Mouse (Mus musculus): ENCODE data around the gene Zc3h7b. TPM values are rescaled to one million over a fixed set of nuclear protein-coding genes. Genes with fewer than 3 reads are reported as not detected.

Zc3h7b gene
- total RNA-seq, 2 experiments from 2014 or later: 163 to 181 TPM

DNA sequence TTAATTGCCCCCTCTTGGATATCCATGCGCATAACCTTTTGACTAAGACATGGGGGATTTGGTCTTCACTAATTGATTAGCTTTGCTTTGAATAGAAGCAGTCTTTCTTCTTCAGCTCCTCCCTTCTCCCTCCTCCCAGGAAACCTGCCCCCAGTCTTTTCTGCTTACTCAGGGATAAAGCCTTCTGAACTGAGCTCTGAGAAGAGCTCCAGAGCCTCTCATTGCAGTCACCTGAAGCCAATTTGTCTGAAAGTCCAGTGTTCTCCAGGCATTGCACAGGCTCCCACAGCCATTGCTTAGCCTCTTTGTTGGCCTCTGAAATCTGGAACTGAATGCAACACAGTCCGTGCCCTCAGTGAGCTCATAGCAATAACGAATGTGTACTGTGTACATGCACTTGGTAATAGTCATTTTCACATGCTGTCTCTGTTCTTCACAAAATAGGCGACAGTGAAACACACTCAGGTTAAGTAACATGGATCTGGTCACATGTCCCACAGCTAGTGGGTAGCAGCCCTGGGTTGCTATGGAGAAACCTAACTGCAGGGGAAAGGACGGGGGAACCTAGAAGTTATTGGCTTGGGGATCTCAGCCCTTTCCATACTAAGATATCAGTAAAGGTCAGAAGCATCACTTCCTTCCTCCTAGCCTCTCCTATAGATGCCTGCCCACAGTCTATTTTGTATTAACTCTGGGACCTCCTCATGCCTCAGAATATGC is 69.3 kb downstream of the Zc3h7b start:
- no peak for DNase-seq (ENCODE audit: low spot score in 2 of 2)

DNA sequence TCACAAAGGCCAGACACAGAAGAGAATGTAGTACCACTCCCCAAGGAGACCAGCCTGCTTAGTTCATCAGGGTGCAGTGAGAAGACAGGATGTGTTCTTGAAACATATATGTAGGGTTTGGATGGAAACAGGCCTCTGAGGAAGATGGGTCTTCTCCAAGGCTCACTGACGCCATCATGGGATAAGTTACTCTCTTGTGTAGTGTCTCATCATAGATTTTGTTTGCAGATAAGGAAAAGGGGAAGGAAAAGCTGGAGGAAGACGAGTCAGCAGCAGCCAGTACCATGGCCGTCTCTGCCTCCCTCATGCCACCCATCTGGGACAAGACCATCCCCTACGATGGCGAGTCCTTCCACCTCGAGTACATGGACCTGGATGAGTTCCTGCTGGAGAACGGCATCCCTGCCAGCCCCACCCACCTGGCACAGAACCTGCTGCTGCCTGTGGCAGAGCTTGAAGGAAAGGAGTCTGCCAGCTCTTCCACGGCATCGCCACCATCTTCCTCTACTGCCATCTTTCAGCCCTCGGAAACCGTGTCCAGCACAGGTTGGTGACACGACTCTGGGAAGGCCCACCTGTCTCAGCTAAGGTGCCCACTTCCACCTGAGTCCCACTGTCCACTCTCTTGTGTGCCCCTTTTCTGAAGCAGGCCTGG is 70.0 kb downstream of the Zc3h7b start:
- no peak for DNase-seq (ENCODE audit: low spot score in 2 of 2)

DNA sequence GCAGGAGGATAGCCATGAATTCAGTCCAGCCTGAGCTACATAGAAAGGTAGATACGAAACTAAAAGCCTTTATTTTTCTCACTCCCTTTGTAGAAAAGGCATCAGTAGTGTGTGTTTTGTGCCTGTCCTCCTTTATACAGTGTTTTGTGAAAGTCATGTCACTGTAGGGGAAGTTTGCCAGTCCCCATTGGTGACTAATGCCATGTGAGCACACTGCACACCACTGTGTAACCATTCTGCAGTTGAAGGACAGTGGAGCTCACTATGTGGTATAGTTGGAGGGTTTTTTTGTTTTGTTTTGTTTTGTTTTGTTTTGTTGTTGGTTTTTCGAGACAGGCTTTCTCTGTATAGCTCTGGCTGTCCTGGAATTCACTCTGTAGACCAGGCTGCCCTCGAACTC is 73.5 kb downstream of the Zc3h7b start:
- DNase-seq (ENCODE audit: low spot score in 2 of 2): no peak

DNA sequence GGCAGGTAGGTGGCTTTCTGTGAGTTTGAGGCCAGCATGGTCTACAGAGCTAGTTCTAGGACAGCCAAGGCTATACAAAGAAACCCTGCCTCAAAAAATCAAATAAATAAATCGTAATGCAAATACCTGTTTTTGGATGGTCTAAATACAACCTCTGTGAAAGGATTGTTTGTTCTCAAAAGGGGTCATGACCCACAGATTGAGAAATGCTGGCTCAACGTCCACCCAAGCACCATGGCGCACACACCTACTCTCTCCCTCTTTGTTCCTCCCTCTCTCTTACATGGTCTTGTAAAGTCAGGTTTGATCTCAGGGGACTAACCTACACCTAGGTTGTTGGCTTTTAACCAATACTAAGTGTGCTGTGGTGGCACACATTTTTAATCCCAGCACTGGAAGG is 77.8 kb downstream of the Zc3h7b start:
- DNase-seq (ENCODE audit: low spot score in 2 of 2): no peak

DNA sequence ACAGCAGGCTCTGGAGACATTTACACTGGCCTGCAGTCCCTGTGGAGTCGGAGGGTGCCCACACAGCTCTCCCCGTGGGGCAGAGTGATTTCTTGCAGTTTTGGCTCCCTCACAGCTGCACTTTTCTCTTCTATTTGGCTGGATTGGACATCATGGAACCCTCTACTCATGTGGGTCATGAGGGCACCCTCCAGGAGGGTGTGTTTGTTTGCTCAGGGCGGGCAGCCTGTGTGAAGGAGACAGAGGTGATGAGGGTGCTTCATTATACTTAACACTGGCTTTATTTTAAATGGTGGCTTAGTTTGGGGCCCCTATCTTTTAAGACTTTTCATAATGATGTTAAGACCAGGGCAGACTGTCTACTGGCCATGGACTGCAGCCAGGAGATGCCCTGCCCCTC is 80.0 kb downstream of the Zc3h7b start:
- no peak for DNase-seq (ENCODE audit: low spot score in 2 of 2)

DNA sequence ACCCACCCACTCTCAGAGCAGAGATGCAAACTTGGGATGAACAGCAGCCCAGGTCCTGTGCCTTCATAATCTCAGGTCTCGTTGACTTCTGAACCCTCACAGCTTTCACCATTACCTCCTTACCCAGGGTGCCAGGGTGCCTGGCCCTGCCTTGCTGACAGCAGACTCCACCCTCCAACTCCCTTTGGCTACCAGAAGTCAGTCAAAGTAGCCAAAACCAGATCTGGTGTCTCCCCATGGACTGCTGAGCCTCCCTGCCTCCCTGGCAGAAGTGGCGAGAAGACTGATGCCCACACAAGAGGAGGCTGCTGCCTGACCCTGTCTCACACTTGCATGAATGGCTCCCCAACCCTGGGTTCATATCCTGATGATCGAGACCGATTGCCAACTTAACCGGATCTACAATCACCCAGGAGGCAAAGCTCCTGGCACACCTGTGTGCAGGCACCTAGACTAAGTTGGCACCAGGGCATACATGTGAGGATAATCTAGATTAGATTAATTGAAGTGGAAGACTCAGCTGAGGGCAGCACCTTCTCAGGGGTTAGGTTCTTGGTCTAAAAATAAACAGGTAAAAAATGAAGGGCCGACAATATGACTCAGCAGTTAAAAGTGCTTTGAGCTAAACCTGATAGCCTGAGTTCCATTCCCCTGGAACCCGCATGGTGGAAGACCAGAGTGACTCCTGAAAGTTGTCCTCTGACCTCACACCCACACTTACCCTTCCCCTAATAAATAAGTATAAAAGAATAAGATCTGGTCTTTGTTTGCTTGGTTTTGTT is 83.8 kb downstream of the Zc3h7b start:
- DNase-seq (ENCODE audit: low spot score in 2 of 2): no peak

DNA sequence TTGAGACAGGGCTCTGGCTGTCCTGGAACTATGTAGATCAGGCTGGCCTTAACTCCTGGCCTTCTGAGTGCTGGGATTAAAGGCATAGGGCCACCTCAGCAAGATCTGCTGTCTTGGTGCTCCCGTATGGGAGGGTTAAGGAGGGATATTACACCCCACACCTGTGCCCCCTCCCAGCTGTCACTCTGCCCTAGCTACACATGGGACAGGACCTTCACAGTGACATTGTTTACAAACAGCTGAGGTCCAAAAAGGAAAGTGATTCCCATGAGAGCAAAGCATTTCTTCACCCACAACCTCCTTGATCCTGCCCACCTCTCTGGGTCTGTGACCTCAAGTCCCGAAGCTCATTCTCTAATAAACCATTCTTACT is 84.3 kb downstream of the Zc3h7b start:
- no peak for DNase-seq (ENCODE audit: low spot score in 2 of 2)

DNA sequence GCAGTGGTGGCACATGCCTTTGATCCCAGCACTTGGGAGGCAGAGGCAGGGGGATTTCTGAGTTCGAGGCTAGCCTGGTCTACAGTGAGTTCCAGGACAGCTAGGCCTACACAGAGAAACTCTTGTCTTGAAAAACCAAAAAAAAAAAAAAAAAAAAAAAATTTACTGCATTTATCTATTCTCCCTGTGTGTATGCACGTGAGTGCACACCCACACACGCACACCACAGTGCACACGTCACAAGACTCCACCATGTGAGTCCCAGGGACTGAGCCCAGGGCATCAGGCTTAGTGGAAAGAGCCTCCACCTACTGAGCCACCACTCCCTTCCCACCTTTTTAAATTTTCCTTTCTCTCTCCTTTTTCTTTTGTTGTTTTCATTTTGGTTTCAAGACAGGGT is 85.7 kb downstream of the Zc3h7b start:
- DNase-seq (ENCODE audit: low spot score in 2 of 2): no peak

DNA sequence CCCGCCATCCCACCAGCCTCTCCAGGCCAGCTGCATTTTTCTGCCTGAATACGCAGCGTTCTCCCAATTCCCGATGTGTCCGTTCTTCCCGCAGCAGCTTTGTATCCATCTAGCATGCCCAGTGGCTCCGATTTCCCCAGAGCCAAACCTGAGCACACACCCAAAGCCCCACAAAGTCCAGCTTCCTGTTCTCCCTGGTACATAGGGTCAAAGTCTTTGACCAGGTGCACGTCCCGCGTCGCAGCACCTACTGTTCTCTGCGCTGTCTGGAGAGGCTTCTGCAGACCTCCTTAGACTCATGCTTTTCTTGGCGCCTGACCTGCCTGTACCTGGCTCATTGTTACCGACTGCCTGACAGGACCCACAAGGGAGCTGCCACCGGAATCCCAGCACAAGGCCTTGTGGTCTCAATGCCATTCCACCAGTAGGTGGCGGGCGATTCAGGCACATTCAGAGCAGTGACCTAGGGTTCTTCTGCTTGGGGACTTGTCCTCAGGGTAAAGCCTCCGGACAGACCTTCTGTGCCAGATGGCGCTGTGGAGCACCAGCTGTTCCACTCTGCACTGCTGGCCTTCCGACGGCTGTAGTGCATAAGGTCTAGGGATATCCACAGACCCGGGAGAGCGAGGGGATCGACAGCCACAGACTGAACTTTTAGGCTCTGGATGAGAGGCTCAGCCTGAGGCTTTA is 86.4 kb downstream of the Zc3h7b start:
- DNase-seq (ENCODE audit: low spot score in 2 of 2): peak; percentile 87 to 89

DNA sequence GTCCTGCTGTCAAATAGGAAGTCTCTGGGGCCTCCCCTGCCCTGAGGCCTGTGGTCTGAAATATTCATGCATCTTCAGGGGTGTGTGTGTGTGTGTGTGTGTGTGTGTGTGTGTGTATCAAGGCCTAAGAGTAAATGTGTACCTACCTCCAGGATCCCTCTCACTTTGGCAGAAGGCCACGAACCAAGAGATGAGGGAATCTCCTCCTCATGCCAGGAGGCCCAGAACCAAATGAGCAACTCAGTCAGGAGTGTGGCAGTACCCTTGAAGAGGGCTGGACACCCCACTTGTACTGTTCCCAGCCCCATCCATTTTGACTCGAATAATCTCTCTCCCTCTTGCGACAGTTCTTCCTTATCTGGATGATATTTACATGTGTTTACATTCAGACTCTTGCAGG is 87.4 kb downstream of the Zc3h7b start:
- DNase-seq (ENCODE audit: low spot score in 2 of 2): no peak

DNA sequence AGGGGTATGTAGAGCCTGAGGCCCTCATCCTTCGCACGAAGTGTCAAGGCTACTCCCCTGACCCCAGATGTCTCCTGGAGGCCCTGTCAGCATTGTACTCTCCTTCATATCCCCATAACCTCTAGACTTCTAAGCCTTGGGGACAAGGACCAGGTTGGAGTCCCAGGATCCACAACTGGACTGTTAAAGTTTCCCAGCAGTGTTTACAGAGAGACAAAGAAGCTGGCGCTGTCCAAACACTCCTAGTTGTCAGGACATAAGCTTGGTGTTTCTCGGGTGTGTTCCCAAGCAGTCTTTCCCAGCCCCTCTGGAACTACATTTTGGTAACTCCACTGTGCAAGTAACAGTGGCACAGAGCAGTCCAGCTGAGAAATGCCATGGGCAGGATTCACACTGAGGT is 88.6 kb downstream of the Zc3h7b start:
- DNase-seq (ENCODE audit: low spot score in 2 of 2): no peak

DNA sequence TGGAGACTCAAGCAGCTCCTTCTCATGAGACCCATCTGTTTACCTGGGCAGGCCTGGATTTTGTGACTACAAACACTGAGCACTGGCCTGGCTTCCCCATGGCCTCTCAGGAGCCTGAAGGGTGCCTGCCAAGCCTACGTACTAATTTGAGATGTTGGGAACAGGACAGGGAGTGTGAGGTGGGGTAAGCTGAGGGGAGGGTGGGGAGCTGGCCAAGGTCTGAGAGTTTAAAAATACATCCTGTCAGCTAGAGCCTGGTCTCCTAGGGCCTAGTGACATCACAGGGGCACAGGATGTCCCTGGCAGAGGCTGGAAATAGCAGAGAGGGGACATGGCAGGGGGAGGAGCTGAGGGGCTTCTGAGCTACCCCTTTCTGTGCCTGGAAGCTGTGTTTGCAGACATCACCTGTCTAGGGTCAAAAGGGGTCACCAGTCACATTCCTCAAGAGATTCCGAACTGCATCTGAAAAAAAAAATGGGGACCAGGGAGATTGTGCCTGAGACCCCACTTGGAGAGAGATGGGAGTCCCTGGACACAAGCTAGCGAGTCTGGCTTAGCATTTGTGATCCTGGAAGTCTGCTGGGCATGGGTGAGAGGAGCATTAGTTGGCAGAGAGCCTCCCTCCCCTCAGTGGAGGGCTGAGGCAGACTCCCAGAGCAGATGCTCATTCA is 89.4 kb downstream of the Zc3h7b start:
- DNase-seq (ENCODE audit: low spot score in 2 of 2): no peak

DNA sequence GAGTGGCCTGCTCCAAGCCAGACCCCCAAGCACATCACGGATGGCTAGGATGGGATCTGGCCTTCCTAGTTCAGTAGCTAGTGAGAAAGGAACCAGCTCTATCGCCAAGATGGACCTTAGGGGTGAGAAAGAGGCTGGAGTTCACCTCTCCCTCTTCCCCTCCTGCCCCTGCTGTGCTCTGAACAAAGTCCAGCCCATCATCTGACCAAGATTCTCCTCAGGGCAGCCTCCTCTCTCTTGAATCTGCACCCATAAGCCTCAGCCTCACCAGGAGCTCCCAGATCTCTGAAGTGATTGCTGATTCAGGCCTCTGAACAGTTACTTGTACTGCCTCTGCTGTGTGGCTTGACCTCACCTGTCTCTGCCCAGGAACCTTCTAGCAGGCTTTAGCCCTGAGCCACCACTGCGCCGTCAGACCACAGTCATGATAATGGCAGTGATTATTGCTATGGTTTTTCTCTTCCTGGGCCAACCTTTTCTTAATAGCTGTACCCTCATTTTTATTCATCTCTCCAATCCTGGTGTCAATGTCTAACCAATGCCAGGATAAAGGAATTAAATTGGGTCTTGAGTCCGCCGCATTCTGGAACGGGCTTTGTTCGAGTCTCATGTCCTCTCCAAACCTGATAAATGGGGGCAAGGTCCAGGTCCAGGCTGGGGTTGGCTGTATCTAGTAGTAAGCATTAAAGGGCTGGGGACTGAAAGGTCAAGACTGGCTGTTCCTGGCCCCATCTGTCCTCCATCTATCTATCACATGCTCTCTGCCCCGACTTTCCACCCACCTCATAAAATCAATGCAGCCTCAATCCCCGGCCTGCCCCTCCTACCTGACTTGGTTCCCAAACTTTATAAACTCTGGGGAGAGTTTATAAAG is 90.4 kb downstream of the Zc3h7b start:
- DNase-seq (ENCODE audit: low spot score in 2 of 2): no peak

DNA sequence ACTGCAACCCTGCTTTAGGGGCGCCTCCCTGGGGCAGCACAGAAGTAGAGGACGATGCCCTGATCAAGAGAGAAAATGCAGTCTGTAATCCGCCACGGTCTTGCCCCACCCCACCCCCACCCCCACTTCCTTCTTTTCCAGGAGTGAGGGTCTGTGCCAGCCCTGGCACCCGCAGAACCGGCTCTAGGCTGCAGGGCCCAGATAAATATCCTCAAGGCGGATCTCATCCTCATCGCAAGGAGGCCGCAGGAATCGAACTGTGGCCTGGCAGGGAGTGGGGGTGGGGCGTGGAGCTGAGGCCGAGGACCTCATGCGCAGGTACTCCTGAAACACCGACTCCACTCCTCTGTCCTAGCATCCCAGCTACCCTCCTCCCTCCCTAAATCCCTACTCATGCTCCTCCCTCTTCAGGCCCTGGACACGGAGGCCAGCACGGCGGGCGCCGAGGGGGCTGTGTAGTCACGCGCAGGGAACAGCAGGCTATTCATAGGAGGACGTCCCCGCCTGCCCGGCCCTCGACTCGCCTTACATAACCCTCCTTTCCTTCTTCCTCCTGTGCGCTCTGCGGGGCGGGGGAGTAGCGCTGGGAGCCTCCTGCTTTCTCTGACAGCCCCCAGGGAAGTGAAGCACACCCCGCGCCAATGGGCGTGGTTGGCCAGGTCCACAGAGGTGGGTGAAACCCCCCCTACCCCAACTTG is 91.4 kb downstream of the Zc3h7b start:
- DNase-seq (ENCODE audit: low spot score in 2 of 2): peak; percentile 86 to 94

DNA sequence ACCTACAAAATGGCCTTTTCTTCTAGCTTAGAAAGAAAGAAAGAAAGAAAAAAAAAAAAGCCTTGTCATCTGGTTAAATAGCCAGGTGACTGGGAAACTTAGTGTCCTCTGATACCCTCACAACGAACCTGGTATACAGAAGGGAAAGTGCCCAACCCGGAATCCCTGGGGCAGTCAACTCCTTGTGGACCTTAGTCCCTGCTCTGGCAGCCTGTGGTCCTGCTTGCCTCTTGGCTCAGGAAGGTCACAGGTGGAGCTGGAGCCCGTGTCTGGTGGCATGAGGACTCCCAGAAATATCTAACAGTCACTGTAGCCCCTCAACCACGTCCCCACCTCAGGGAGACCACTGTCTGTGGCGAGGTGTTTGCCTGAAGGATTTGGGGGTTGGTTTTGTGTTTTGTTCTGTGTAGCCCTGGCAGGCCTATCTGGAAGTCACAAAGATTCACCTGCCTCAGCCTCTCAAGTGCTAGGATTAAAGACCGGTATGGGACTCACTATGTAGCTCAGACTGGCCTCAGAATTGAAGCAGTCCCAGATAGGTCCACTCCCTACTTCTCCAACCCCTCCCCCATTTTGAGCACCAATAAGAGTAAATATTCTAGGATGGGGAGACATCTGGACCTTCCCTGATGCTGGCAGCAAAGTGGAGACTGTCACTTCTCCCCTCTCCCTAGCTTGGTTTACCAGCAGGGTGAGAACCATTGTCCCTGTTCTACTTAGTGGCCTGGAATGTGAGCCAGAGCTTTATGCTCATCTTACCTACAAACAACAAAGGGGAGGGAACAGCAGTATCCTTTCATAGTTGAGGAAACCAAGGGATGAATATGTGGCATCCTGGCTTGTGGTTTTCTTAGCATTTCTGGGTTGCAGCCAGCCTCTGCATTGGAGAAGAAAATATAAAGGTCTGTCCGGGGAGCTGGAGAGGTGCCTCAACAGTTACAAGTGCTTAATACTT is 92.4 kb downstream of the Zc3h7b start:
- no peak for DNase-seq (ENCODE audit: low spot score in 2 of 2)

DNA sequence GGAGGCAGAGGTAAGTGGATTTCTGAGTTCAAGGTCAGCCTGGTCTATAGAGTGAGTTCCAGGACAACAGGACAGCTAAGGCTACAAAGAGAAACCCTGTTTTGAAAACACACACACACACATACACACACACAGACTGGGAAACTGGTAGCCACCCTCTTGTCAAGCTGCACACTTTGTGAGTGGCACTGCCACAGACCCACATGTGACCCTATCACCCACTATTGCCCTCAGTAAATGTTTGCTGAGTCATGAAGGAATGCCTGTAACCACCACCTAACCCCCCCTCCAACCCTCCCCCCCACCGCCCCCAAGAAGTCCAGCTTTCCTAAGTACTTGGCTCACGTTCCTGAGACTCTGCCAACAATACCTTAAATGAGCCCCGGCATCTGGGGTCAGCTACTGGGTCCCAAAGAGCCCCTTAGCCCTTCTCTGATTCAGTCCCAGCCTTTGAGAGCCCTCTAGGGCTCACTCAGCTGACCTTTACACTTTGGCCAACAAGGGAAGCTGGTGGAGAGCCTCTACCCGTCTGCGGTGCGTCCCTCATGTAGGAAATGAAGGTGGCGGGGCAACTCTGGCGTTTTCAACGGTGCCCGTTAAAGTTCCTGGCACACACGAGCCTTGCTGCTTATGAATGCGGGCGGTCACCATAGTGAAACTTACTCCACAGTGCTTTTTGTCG is 93.8 kb downstream of the Zc3h7b start:
- DNase-seq (ENCODE audit: low spot score in 2 of 2): no peak

DNA sequence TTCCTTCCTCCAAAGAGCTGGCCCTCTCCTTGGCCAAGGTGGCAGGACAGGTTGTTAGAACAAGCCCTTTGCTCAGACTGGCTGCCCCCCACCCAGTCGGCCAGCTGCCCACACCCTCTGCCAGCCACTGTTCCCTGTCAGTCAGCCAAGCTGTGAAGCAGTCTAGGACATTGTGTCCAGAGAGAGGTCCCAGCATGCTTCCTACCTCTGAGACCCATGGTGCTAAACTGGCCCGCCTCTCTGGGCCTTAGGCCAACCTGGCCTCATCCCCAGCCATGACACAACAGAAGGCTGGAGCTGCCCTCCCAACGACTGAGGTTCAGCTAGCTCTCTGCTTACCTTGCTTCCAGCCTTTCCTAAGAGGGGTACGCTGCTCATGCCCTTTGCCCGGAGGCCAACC is 94.8 kb downstream of the Zc3h7b start:
- DNase-seq (ENCODE audit: low spot score in 2 of 2): peak; percentile 62 to 69

DNA sequence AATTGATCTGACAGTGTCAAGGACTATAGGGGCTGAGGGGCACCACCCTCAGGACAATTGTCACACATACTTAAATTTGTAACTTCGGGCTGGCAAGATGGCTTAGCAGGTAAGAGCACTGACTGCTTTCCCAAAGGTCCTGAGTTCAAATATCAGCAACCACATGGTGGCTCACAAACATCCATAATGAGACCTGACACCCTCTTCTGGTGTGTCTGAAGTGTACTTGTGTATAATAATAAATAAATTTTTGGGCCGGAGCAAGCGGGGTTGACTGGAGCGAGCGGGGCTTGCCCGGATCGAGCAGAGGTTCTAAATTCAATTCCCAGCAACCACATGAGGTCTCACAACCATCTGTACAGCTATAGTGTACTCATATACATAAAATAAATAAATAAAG is 95.4 kb downstream of the Zc3h7b start:
- DNase-seq (ENCODE audit: low spot score in 2 of 2): no peak

All from left cerebral cortex, adult 18-20 months (tissue).